Mouse (Mus musculus): ENCODE measurements at regions not wholly inside any gene's neighbourhood (a gene's known extent, or its start where the extent isn't known, plus 50 kb on each side); places are given as distances from the start of the nearest gene placed in this dataset.
A peak's percentile ranks its signal among the peaks of the same experiment; 100 is the strongest.
"Not testable (repeated sequence)": the region's sequence is repeated elsewhere in the genome, so short reads cannot be mapped to it uniquely, and the experiment has no call there.

DNA sequence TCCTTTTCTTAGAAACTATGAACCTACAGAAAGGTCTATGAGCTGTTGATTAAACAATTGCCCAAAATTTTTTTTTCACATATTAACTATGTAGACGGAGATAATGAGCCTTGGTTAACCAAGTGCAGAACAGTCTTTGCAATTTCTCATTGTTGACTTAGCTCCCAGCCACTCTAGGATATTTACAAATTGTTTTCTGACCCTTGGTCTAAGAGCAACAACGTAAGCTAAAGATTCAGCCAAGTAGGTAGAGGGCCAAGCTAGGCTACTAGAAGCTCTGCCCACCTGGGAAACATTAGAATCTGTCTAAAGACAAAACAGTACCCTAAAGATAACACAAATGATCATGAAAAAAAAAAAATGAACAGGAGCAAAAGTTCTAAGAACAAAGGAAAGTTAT lies 67.5 kb upstream of the Map9 start:
- DNase-seq, result no peak

- no peak for DNase-seq
Measured at GRCm38 (mm10) chr3:82288996-82289395, 68.8 kb upstream of the Map9 start.

DNA sequence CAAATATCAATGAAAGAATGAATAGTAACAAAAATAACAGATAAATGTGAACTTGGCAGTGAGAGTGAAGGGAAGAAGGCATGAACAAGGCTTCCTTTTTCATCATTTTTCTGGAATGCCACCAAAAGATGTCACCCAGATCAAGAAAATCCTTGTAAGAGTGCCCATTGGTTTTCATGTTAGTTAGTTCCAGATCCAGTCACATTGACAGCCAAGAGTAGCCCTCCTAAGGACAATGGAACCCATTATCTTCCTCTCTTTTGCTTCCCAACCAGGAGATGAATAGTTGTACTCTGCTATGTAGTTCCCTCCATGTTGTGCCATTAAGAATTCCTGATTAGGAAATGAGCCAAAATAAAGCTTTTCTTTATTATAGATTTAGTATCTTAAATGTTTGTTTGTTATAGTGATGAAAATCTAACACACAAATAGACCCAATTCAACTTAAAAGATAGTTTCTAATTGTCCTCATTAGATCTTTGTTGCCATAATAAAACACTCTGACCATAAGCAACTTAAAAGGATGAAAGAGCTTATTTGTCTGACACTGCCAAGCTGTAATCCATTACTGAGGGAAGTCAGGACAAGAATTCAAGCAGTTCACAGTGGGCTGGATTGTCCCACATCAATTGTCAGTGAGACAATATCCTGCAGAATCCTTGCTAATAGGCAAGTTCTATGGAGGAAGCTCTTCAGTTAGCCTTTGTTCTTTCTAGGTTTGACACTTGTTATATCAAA lies 80.7 kb upstream of the Map9 start:
- DNase-seq, result peak; percentile 58

- peak; percentile 63 for DNase-seq
Measured at GRCm38 (mm10) chr3:82275822-82276203, 82.0 kb upstream of the Map9 start.

DNA sequence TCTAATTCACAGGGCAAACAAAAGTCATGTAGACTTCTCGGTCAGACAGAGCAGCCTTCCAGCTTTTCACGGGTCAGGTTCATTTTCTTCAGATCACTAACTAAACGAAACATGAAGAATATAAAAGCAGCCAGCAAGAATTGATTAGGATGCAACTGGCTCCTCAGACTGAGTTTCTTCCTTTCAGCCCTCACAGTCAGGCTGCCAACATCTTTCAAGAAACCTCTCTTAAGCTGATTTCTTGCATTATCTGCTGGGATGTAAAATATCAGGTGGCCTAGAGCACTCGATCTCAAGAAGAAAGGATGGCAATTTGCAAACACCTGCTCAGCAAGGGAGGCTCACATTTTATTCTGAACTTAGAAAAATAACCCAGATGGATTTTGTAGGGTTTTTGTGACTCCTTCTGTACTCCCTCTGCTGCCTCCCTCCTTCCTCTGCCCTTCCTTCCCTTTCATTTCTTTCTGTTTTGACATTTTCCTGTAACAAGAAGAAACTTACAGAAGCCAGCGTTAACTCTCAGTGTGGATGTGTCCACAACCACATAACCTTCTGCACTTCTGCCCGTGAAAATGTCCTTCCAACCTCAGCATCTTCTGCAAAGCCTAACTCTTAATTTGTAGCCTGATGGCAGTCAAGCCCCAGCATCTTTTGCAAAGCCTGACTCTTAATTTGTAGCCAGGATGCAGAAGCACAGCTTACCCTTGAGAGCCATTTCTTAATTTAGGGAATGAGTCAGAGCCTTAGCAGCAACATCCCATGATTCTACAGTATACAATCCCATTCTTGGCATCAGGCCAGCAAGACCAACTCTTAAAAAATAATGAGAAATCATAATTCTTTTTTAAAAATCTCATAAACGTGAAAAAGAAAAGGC lies 82.7 kb upstream of the Map9 start:
- peak; percentile 79 for DNase-seq

- peak; percentile 32 for DNase-seq
Measured at GRCm38 (mm10) chr3:82274196-82274937, 83.5 kb upstream of the Map9 start.

DNA sequence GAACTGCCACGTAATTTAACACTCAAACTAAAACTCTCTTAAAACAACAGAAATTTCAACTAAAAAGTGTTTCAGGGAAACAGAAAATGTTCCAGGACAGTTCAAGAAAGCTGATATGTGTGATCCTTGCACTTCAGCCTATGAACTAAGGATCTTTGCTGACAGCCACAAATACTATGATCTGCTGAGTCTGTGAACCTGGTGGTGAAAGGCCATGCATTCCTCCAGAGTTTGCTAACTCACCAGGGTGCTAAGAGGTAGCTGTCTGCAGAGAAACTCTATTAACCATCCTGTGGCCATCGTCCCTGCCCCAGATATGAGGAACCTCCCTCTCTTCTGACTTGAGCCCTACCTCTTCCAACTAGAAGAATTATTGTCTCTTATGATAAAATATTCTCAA lies 84.3 kb upstream of the Map9 start:
- DNase-seq, result not testable (repeated sequence)

DNA sequence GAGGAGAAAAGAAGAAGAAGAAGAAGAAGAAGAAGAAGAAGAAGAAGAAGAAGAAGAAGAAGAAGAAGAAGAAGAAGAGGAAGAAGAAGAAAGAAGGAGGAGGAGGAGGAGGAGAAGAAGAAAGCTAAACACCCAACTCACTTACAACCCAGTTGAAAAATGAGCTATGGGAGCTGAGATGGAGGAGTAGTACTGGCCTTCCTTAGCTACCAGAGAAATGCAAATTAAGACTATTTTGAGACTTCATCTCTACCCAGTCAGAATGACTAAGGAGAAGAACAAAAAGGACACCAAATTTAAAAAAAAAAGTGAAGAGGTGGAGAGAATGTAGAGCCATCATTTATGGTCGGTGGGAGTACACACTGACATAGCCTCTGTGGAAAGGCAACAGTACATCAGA lies 85.9 kb upstream of the Map9 start:
- DNase-seq, result no peak

DNA sequence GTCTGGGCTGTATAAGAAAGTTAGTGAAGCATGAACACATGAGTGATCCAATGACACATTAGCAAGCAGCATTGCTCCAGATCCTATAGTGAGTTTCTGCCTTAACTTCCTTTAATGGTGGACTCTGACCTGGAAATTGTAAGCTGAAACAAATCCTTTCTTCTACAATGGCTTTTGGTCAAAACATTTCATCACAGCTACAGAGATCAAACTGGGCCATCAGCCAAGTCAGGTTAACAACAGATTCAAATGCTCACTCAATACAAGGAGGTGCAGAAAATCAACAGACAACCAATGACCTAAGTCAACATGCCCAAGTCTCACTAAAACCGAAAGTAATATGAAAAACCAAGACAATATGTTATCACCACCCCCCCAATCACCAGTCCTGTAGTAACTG lies 91.9 kb upstream of the Map9 start:
- no peak for DNase-seq

- DNase-seq, result no peak
Measured at GRCm38 (mm10) chr3:82261976-82262375, 95.9 kb upstream of the Map9 start.

- no peak for DNase-seq
Measured at GRCm38 (mm10) chr3:82259986-82260652, 97.7 kb upstream of the Map9 start.

DNA sequence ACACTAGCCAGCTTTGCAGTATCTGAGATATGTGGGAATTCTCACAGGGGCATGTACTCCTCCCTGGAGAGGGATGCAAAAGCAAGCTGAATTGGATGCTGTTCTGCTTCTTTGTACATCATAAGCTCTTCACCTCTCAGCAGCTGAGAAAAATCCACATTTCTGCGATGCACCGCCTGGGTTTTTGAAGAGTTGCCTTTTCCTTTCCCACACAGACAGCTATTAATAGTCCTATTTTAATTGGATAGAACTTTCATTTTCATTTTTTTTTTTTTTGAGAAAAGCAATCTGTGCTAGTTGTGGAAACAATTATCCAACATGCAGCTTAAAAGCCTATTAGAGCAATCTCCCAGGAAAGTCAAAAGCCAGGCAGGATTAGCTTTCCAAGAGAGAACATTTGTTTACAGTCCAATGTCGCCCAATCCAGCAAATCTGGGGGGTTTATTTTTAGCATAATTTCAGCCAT lies 105.2 kb upstream of the Gucy1a1 start:
- peak; percentile 38 for DNase-seq

DNA sequence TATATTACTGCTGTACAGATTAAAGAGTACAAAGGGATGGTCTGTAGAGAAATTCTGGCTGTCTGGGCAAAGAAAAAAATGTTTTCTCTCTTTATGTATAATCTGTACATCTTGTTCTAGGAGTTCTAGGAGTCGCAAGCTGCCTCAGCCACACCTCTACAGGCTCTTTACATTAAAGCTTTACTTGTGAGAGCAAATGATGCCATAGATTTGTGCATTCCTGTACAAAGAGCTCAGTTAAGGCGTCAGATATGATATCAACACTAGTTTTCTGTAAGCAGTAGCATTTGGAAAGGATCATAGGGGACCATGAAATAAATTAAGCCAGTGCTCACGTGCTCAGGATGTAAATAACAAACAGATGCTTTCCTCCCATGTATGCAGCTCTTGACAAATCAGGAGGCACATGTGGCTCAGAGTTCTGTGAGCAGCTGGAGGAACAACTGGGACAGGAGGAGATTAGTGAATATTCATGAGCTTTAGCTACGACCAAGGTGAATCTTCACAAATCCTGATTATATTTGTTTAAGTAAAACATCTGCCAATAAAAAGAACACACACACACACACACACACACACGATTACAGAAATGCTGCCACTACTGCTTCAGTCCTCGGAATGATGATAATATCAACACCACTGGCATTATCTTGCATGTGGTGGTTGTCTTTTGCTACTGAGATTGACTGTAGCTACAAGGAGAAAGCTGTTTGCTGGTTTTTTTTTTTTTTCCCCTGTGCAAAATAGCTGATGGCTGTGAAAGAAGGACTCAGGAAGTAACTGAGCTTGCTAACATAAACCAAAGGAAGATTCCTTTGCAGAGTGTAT lies 104.6 kb upstream of the Gucy1a1 start:
- DNase-seq, result peak; percentile 18

- DNase-seq, result peak; percentile 8
Measured at GRCm38 (mm10) chr3:82236377-82237057, 90.9 kb upstream of the Gucy1a1 start.

GRCm38 (mm10) chr3:82234306-82234705 lies 88.7 kb upstream of the Gucy1a1 start:
- no peak for DNase-seq

DNA sequence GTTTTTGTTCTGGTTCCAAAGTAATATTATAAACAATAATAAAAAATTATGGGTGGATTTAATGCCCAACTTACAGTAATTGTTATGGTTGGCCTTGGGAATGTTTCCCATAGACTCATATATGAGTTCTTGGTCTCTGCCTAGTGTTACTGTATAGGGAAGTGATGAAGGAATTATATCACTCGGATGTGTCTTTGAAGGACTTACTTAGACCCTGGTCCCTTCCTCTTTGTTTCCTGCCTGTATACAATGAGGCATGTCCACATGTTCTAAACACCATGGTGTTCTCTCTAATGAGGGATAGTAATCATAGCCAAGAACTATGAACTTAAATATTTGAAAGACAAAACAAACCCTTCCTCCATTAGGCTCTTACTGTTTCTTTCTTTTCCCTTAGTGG lies 77.8 kb upstream of the Gucy1a1 start:
- no peak for DNase-seq

DNA sequence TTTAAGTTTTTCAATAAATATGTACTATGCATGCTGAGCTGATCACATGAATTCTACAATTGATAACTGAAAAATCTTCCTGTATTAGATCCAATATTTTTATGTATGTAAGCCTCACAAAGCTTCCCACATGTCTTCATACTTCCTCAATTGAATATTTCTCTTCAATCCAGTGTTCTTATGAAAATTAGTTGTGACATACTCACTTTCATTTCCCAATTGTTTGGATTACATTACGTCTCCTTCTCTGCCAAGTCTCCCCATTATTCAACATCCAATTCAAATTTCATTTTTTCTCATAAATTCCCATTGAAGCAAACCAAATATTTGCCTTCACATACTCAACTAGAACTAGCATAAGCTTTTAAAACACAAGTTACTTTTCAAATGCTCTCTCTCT lies 76.3 kb upstream of the Gucy1a1 start:
- DNase-seq, result no peak

DNA sequence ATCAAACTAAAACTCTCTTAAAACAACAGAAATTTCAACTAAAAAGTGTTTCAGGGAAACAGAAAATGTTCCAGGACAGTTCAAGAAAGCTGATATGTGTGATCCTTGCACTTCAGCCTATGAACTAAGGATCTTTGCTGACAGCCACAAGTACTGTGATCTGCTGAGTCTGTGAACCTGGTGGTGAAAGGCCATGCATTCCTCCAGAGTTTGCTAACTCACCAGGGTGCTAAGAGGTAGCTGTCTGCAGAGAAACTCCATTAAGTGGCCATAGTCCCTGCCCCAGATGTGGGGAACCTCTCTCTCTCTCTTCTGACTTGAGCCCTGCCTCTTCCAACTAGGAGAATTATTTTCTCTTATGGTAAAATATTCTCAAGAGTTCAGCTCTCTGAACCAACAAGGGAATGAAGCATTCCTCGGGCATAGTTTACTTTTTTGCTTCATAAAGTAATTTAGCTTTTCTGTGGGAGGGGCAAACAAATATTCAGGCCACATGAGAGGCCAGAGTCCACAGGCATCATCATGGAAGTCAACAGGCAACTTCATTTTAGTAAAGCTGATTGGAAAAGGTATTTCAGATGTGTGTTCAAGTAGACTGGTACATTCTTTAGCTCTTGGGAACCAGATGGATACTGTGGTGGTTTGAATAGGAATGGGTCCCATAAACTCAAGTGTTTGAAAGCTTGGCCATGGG lies 73.8 kb upstream of the Gucy1a1 start:
- not testable (repeated sequence) for DNase-seq

GRCm38 (mm10) chr3:82214566-82215465 lies 69.2 kb upstream of the Gucy1a1 start:
- DNase-seq, result no peak

- no peak for DNase-seq
Measured at GRCm38 (mm10) chr3:82207321-82207720, 61.7 kb upstream of the Gucy1a1 start.

All from retina, postnatal 1 day (tissue).